Mouse (Mus musculus): ENCODE measurements around the gene Nat8l. TPM values are rescaled to one million over a fixed set of nuclear protein-coding genes. Genes with fewer than 3 reads are reported as not detected.
A peak's percentile ranks its signal among the peaks of the same experiment; 100 is the strongest.

Nat8l gene
- polyA plus RNA-seq, 1 experiment: 0.41 TPM

DNA sequence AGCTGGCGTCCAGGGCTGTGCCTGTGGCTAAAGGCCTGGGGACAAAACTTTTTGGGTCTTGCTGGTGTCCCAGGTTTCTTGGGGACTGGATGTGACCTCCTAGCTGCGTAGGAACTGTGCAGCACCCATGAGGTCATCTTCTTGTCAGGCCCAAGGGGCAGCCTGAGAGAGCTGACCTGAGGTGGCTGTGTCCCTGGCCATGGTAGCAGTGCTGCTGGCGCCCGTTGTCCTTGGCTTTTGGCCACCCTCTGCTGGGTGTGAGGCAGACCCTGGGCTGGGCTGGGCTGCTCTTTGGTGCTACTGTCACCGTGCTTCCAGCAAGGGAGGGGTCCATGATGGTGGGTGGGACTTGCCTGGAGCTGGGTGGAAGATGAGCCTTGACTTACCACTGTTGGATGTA lies 8.8 kb downstream of the Nat8l start:
- Histone ChIP-seq H3K4me1 (ENCODE audit: control insufficient read depth, insufficient read depth, low read length) (no peaks in the 10 kb centered on the region), H3K27ac (ENCODE audit: control insufficient read depth, insufficient read depth, low read depth, low read length) (no peak overlapping the region), H3K36me3 (ENCODE audit: control insufficient read depth, insufficient read depth, low read length) (no peaks in the 10 kb centered on the region), H3K4me3 (ENCODE audit: control insufficient read depth, low read depth, low read length) (no peak overlapping the region), H3K27me3 (ENCODE audit: control insufficient read depth, insufficient read depth, low read length) (no peaks in the 10 kb centered on the region)
- no peak for TF ChIP-seq POLR2A (IDR thresholded peaks at IDR 0.05; ENCODE audit: control insufficient read depth, low read depth, low read length)
- TF ChIP-seq CTCF (IDR thresholded peaks at IDR 0.05; ENCODE audit: control insufficient read depth, insufficient read depth, insufficient replicate concordance, low read depth, low read length): no peak

GRCm38 (mm10) chr5:34006832-34007231 lies 11.0 kb downstream of the Nat8l start:
- no peaks in the 10 kb centered on the region for H3K36me3 ChIP-seq (ENCODE audit: control insufficient read depth, insufficient read depth, low read length)
- no peak overlapping the region for H3K27ac ChIP-seq (ENCODE audit: control insufficient read depth, insufficient read depth, low read depth, low read length)
- no peaks in the 10 kb centered on the region for H3K4me1 ChIP-seq (ENCODE audit: control insufficient read depth, insufficient read depth, low read length)
- peak overlapping the region; percentile 49 for H3K4me3 ChIP-seq (ENCODE audit: control insufficient read depth, low read depth, low read length)
- no peak for TF ChIP-seq CTCF (IDR thresholded peaks at IDR 0.05; ENCODE audit: control insufficient read depth, insufficient read depth, insufficient replicate concordance, low read depth, low read length)
- TF ChIP-seq POLR2A (IDR thresholded peaks at IDR 0.05; ENCODE audit: control insufficient read depth, low read depth, low read length): no peak
- H3K27me3 ChIP-seq (ENCODE audit: control insufficient read depth, insufficient read depth, low read length): no peaks in the 10 kb centered on the region

- Histone ChIP-seq H3K4me3 (ENCODE audit: control insufficient read depth, low read depth, low read length) (peak overlapping the region; percentile 50), H3K36me3 (ENCODE audit: control insufficient read depth, insufficient read depth, low read length) (no peaks in the 10 kb centered on the region), H3K27me3 (ENCODE audit: control insufficient read depth, insufficient read depth, low read length) (no peaks in the 10 kb centered on the region), H3K4me1 (ENCODE audit: control insufficient read depth, insufficient read depth, low read length) (no peaks in the 10 kb centered on the region), H3K27ac (ENCODE audit: control insufficient read depth, insufficient read depth, low read depth, low read length) (no peak overlapping the region)
- no peak for TF ChIP-seq POLR2A (IDR thresholded peaks at IDR 0.05; ENCODE audit: control insufficient read depth, low read depth, low read length)
- TF ChIP-seq CTCF (IDR thresholded peaks at IDR 0.05; ENCODE audit: control insufficient read depth, insufficient read depth, insufficient replicate concordance, low read depth, low read length): no peak
Measured at GRCm38 (mm10) chr5:34007392-34007941, 11.7 kb downstream of the Nat8l start.

DNA sequence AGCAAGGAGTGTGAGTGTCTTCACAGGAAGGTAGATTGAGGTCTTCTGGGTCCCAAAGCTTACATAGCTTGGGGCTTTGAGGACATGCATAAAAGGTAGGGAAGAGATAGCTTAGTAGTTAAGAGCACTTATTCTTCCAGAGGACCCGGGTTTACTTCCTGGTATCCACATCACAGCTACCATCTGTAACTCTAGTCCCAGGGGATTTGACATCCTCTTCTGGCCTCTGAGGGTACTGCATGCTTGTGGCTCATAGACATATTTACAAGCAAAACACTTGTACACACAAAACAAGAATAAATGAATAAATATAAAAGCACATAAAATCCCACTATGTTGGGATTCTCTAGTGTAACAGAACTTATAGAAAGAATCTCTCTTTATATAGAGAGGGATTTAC lies 18.9 kb downstream of the Nat8l start:
- Histone ChIP-seq H3K4me1 (ENCODE audit: control insufficient read depth, insufficient read depth, low read length) (no peaks in the 10 kb centered on the region), H3K27me3 (ENCODE audit: control insufficient read depth, insufficient read depth, low read length) (no peaks in the 10 kb centered on the region), H3K27ac (ENCODE audit: control insufficient read depth, insufficient read depth, low read depth, low read length) (no peak overlapping the region), H3K36me3 (ENCODE audit: control insufficient read depth, insufficient read depth, low read length) (no peaks in the 10 kb centered on the region; the same call in 1 of the 2 replicates), H3K4me3 (ENCODE audit: control insufficient read depth, low read depth, low read length) (no peak overlapping the region)
- TF ChIP-seq POLR2A (IDR thresholded peaks at IDR 0.05; ENCODE audit: control insufficient read depth, low read depth, low read length): no peak
- TF ChIP-seq CTCF (IDR thresholded peaks at IDR 0.05; ENCODE audit: control insufficient read depth, insufficient read depth, insufficient replicate concordance, low read depth, low read length): no peak

GRCm38 (mm10) chr5:34018968-34019367 lies 23.2 kb downstream of the Nat8l start:
- H3K4me3 ChIP-seq (ENCODE audit: control insufficient read depth, low read depth, low read length): no peak overlapping the region
- TF ChIP-seq CTCF (IDR thresholded peaks at IDR 0.05; ENCODE audit: control insufficient read depth, insufficient read depth, insufficient replicate concordance, low read depth, low read length): no peak
- no peak for TF ChIP-seq POLR2A (IDR thresholded peaks at IDR 0.05; ENCODE audit: control insufficient read depth, low read depth, low read length)
- H3K4me1 ChIP-seq (ENCODE audit: control insufficient read depth, insufficient read depth, low read length): no peaks in the 10 kb centered on the region
- no peaks in the 10 kb centered on the region for H3K27me3 ChIP-seq (ENCODE audit: control insufficient read depth, insufficient read depth, low read length)
- no peaks in the 10 kb centered on the region; the same call in 1 of the 2 replicates for H3K36me3 ChIP-seq (ENCODE audit: control insufficient read depth, insufficient read depth, low read length)
- H3K27ac ChIP-seq (ENCODE audit: control insufficient read depth, insufficient read depth, low read depth, low read length): no peak overlapping the region

- no peak for TF ChIP-seq POLR2A (IDR thresholded peaks at IDR 0.05; ENCODE audit: control insufficient read depth, low read depth, low read length)
- TF ChIP-seq CTCF (IDR thresholded peaks at IDR 0.05; ENCODE audit: control insufficient read depth, insufficient read depth, insufficient replicate concordance, low read depth, low read length): no peak
- no peaks in the 10 kb centered on the region; the same call in 1 of the 2 replicates for H3K36me3 ChIP-seq (ENCODE audit: control insufficient read depth, insufficient read depth, low read length)
- H3K4me1 ChIP-seq (ENCODE audit: control insufficient read depth, insufficient read depth, low read length): no peaks in the 10 kb centered on the region
- no peak overlapping the region for H3K4me3 ChIP-seq (ENCODE audit: control insufficient read depth, low read depth, low read length)
- H3K27me3 ChIP-seq (ENCODE audit: control insufficient read depth, insufficient read depth, low read length): no peaks in the 10 kb centered on the region
- no peak overlapping the region for H3K27ac ChIP-seq (ENCODE audit: control insufficient read depth, insufficient read depth, low read depth, low read length)
Measured at GRCm38 (mm10) chr5:34030101-34030500, 34.3 kb downstream of the Nat8l start.

GRCm38 (mm10) chr5:34031022-34031421 lies 35.2 kb downstream of the Nat8l start:
- no peaks in the 10 kb centered on the region for H3K27me3 ChIP-seq (ENCODE audit: control insufficient read depth, insufficient read depth, low read length)
- no peak overlapping the region for H3K4me3 ChIP-seq (ENCODE audit: control insufficient read depth, low read depth, low read length)
- H3K36me3 ChIP-seq (ENCODE audit: control insufficient read depth, insufficient read depth, low read length): no peaks in the 10 kb centered on the region; the same call in 1 of the 2 replicates
- no peaks in the 10 kb centered on the region for H3K4me1 ChIP-seq (ENCODE audit: control insufficient read depth, insufficient read depth, low read length)
- TF ChIP-seq POLR2A (IDR thresholded peaks at IDR 0.05; ENCODE audit: control insufficient read depth, low read depth, low read length): no peak
- TF ChIP-seq CTCF (IDR thresholded peaks at IDR 0.05; ENCODE audit: control insufficient read depth, insufficient read depth, insufficient replicate concordance, low read depth, low read length): no peak
- H3K27ac ChIP-seq (ENCODE audit: control insufficient read depth, insufficient read depth, low read depth, low read length): no peak overlapping the region
